Mouse (Mus musculus): ENCODE measurements around the gene Hapln3.

Hapln3 gene

DNA sequence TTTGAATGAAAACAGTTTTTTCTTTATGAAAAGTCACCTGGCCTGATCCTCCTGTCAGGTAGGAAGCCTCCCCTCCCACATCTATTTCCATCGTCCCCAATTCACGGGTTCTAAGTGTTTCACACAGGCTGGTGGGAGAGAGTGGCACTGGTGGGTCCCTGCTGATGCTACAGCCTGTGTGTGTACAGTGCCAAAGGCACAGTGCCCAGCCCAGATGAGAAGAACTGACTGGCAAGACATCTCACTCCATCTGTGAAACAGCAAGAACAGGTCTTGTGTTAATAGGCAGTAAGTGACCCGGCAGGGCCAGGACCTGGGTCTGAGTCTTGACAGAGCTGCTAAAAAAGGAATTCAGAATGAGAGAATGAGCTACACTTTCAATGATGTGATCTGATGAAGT lies 51.6 kb downstream of the Hapln3 start:
- no peak for DNase-seq (ENCODE audit: low read depth, low spot score)

DNA sequence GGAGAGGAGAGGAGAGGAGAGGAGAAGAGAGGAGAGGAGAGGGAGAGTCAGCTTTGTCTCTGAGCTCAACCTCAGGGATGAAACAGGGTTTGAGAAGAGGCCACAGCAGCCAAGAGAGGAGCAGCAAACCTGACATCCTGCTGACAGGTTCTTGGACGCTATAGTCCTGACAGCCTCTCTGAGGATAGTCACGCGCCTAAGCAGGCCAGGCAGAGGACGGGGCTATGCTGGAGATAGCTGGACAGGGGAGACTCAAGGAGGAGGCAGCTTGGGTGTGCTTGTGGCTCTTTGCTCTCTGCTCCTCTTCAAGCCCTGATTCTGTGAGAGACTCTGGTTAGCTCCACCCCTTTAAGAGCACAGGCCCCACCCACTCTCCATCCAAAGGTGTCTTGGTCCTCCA lies 62.6 kb downstream of the Hapln3 start:
- no peak for DNase-seq (ENCODE audit: low read depth, low spot score)

DNA sequence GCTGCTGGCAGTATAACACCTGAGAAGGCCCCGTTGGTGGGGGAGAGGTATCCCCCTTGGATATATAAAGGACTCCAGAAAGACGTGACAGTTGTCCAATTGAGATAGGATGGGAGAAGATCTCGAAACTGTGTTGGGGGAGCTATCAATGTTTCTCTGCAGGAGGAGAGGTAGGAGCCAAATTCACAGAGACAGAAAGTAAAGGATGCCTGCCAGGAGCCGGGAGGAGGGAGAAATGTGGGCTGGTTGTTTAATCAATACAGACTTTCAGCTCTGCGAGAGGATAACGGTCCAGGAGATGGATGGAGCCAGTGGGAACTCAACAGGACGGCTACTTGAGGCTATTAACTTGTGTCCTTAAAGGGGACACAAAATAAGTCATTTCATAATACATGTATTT lies 63.4 kb downstream of the Hapln3 start:
- DNase-seq (ENCODE audit: low read depth, low spot score): no peak

Measured in retina, postnatal 7 days (tissue).